Mouse (Mus musculus): ENCODE measurements at regions not wholly inside any gene's neighbourhood (a gene's known extent, or its start where the extent isn't known, plus 50 kb on each side); places are given as distances from the start of the nearest gene placed in this dataset.

GRCm38 (mm10) chr8:30840064-30840463, 2588.4 kb upstream of the 5930422O12Rik start:
- Histone ChIP-seq H3K4me2 (replicated peaks; ENCODE audit: low read depth) (no peak overlapping the region), H3K4me1 (replicated peaks; ENCODE audit: control insufficient read depth, insufficient read depth) (no peaks in the 10 kb centered on the region), H3K4me3 (ENCODE audit: low read depth, low read length) (no peak overlapping the region), H3K9ac (ENCODE audit: low read length) (no peak overlapping the region), H3K9me3 (ENCODE audit: control insufficient read depth, low read length) (no peaks in the 10 kb centered on the region), H3K36me3 (ENCODE audit: control insufficient read depth, insufficient read depth, low read length) (no peaks in the 10 kb centered on the region), H3K27ac (replicated peaks) (no peak overlapping the region), H3K27me3 (ENCODE audit: control insufficient read depth, insufficient read depth, low read length) (no peaks in the 10 kb centered on the region)
- DNase-seq (ENCODE audit: low spot score) (peak; percentile 76), ATAC-seq (ENCODE audit: low FRiP score, low TSS enrichment) (peak; percentile 32; the same call in 1 of the 2 replicates)
- WGBS = 45% methylated on average over 8 of the region's 8 CpGs
- TF ChIP-seq EP300 (optimal IDR thresholded peaks at IDR 0.05) (no peak), CTCF (IDR thresholded peaks at IDR 0.05; ENCODE audit: low read depth) (peak; percentile 85)

GRCm38 (mm10) chr8:30863017-30863416, 2565.5 kb upstream of the 5930422O12Rik start:
- Histone ChIP-seq H3K27ac (replicated peaks) (no peak overlapping the region), H3K9me3 (ENCODE audit: control insufficient read depth, low read length) (no peaks in the 10 kb centered on the region), H3K4me2 (replicated peaks; ENCODE audit: low read depth) (no peak overlapping the region), H3K27me3 (ENCODE audit: control insufficient read depth, insufficient read depth, low read length) (no peaks in the 10 kb centered on the region), H3K4me3 (ENCODE audit: low read depth, low read length) (no peak overlapping the region), H3K36me3 (ENCODE audit: control insufficient read depth, insufficient read depth, low read length) (no peaks in the 10 kb centered on the region), H3K9ac (ENCODE audit: low read length) (no peak overlapping the region), H3K4me1 (replicated peaks; ENCODE audit: control insufficient read depth, insufficient read depth) (no peaks in the 10 kb centered on the region)
- WGBS = 56% methylated on average over 4 of the region's 4 CpGs
- ATAC-seq (ENCODE audit: low FRiP score, low TSS enrichment) (no peak), DNase-seq (ENCODE audit: low spot score) (no peak)
- TF ChIP-seq EP300 (optimal IDR thresholded peaks at IDR 0.05) (no peak), CTCF (IDR thresholded peaks at IDR 0.05; ENCODE audit: low read depth) (no peak)

GRCm38 (mm10) chr8:30906044-30906695, 2522.3 kb upstream of the 5930422O12Rik start:
- no peak for ATAC-seq (ENCODE audit: low FRiP score, low TSS enrichment)
- no peaks in the 10 kb centered on the region for H3K36me3 ChIP-seq (ENCODE audit: control insufficient read depth, insufficient read depth, low read length)
- DNase-seq (ENCODE audit: low spot score) = no peak
- no peaks in the 10 kb centered on the region for H3K9me3 ChIP-seq (ENCODE audit: control insufficient read depth, low read length)
- H3K27ac ChIP-seq (replicated peaks) = no peak overlapping the region
- WGBS = 90% methylated on average over 11 of the region's 11 CpGs
- no peaks in the 10 kb centered on the region for H3K4me1 ChIP-seq (replicated peaks; ENCODE audit: control insufficient read depth, insufficient read depth)
- H3K27me3 ChIP-seq (ENCODE audit: control insufficient read depth, insufficient read depth, low read length) = no peaks in the 10 kb centered on the region
- H3K4me2 ChIP-seq (replicated peaks; ENCODE audit: low read depth) = no peak overlapping the region
- H3K9ac ChIP-seq (ENCODE audit: low read length) = no peak overlapping the region
- H3K4me3 ChIP-seq (ENCODE audit: low read depth, low read length) = no peak overlapping the region
- TF ChIP-seq EP300 (optimal IDR thresholded peaks at IDR 0.05) (no peak), CTCF (IDR thresholded peaks at IDR 0.05; ENCODE audit: low read depth) (no peak)

- H3K4me3 ChIP-seq (ENCODE audit: low read depth, low read length) = no peak overlapping the region
- no peak for TF ChIP-seq EP300 (optimal IDR thresholded peaks at IDR 0.05)
- no peak overlapping the region for H3K4me2 ChIP-seq (replicated peaks; ENCODE audit: low read depth)
- no peaks in the 10 kb centered on the region for H3K4me1 ChIP-seq (replicated peaks; ENCODE audit: control insufficient read depth, insufficient read depth)
- no peak overlapping the region for H3K9ac ChIP-seq (ENCODE audit: low read length)
- H3K27ac ChIP-seq (replicated peaks) = no peak overlapping the region
- no peaks in the 10 kb centered on the region for H3K9me3 ChIP-seq (ENCODE audit: control insufficient read depth, low read length)
- no peaks in the 10 kb centered on the region for H3K36me3 ChIP-seq (ENCODE audit: control insufficient read depth, insufficient read depth, low read length)
- ATAC-seq (ENCODE audit: low FRiP score, low TSS enrichment) = no peak
- peak; percentile 41 for DNase-seq (ENCODE audit: low spot score)
- H3K27me3 ChIP-seq (ENCODE audit: control insufficient read depth, insufficient read depth, low read length) = no peaks in the 10 kb centered on the region
- 47% methylated on average over 5 of the region's 5 CpGs for WGBS
Measured at GRCm38 (mm10) chr8:30913664-30914063, 2514.8 kb upstream of the 5930422O12Rik start.

GRCm38 (mm10) chr8:30915127-30915526, 2513.4 kb upstream of the 5930422O12Rik start:
- H3K27ac ChIP-seq (replicated peaks) = no peak overlapping the region
- no peaks in the 10 kb centered on the region for H3K27me3 ChIP-seq (ENCODE audit: control insufficient read depth, insufficient read depth, low read length)
- no peak for DNase-seq (ENCODE audit: low spot score)
- H3K36me3 ChIP-seq (ENCODE audit: control insufficient read depth, insufficient read depth, low read length) = no peaks in the 10 kb centered on the region
- ATAC-seq (ENCODE audit: low FRiP score, low TSS enrichment) = no peak
- TF ChIP-seq CTCF (IDR thresholded peaks at IDR 0.05; ENCODE audit: low read depth) (no peak), EP300 (optimal IDR thresholded peaks at IDR 0.05) (no peak)
- no peak overlapping the region for H3K4me3 ChIP-seq (ENCODE audit: low read depth, low read length)
- no peak overlapping the region for H3K9ac ChIP-seq (ENCODE audit: low read length)
- WGBS = 66% methylated on average over 7 of the region's 7 CpGs
- no peaks in the 10 kb centered on the region for H3K9me3 ChIP-seq (ENCODE audit: control insufficient read depth, low read length)
- no peak overlapping the region for H3K4me2 ChIP-seq (replicated peaks; ENCODE audit: low read depth)
- H3K4me1 ChIP-seq (replicated peaks; ENCODE audit: control insufficient read depth, insufficient read depth) = no peaks in the 10 kb centered on the region

GRCm38 (mm10) chr8:30915601-30916171, 2512.8 kb upstream of the 5930422O12Rik start:
- no peaks in the 10 kb centered on the region for H3K9me3 ChIP-seq (ENCODE audit: control insufficient read depth, low read length)
- peak overlapping the region; percentile 36 for H3K4me3 ChIP-seq (ENCODE audit: low read depth, low read length)
- H3K27ac ChIP-seq (replicated peaks) = no peak overlapping the region
- no peaks in the 10 kb centered on the region for H3K36me3 ChIP-seq (ENCODE audit: control insufficient read depth, insufficient read depth, low read length)
- H3K9ac ChIP-seq (ENCODE audit: low read length) = peak overlapping the region; percentile 45
- H3K4me1 ChIP-seq (replicated peaks; ENCODE audit: control insufficient read depth, insufficient read depth) = no peaks in the 10 kb centered on the region
- peak overlapping the region; percentile 63 for H3K4me2 ChIP-seq (replicated peaks; ENCODE audit: low read depth)
- no peak for ATAC-seq (ENCODE audit: low FRiP score, low TSS enrichment)
- H3K27me3 ChIP-seq (ENCODE audit: control insufficient read depth, insufficient read depth, low read length) = no peaks in the 10 kb centered on the region
- DNase-seq (ENCODE audit: low spot score) = peak; percentile 20
- TF ChIP-seq EP300 (optimal IDR thresholded peaks at IDR 0.05) = no peak
- no peak for TF ChIP-seq CTCF (IDR thresholded peaks at IDR 0.05; ENCODE audit: low read depth)
- 11% methylated on average over 13 of the region's 13 CpGs for WGBS

All from stomach, postnatal 0 days (tissue).